Mouse (Mus musculus): ENCODE data around the gene Fthl17f. TPM values are rescaled to one million over a fixed set of nuclear protein-coding genes. Genes with fewer than 3 reads are reported as not detected.
"Not testable (repeated sequence)": the region's sequence is repeated elsewhere in the genome, so short reads cannot be mapped to it uniquely, and the experiment has no call there.

The Fthl17f gene
- polyA plus RNA-seq (2012) = not detected in 2 replicates

- H3K4me3 ChIP-seq (replicated peaks); H3K27me3 ChIP-seq (ENCODE audit: control insufficient read depth); H3K4me1 ChIP-seq (ENCODE audit: control insufficient read depth); H3K36me3 ChIP-seq (ENCODE audit: control insufficient read depth): not testable (repeated sequence)
- H3K9me3 ChIP-seq (ENCODE audit: control insufficient read depth, low read length) = peaks cover 12% of the 10 kb centered on the region
These were observed at the start of gene Fthl17f for GRCm38 (mm10) chrX:9062715-9063114. Gene Fthl17f, plus strand, starts transcription at chrX:9063015.

- TF ChIP-seq TAL1 (IDR thresholded peaks at IDR 0.05; ENCODE audit: low read length) (no peak), GATA1 (IDR thresholded peaks at IDR 0.05; ENCODE audit: low read length) (no peak)
- Histone ChIP-seq H3K27me3 (ENCODE audit: control insufficient read depth) (no peaks in the 10 kb centered on the region), H3K4me1 (ENCODE audit: control insufficient read depth) (no peaks in the 10 kb centered on the region), H3K9me3 (ENCODE audit: control insufficient read depth, low read length) (no peaks in the 10 kb centered on the region), H3K36me3 (ENCODE audit: control insufficient read depth) (no peaks in the 10 kb centered on the region), H3K4me3 (replicated peaks) (no peak overlapping the region)
These were observed 46.7 kb upstream of the Fthl17f start for GRCm38 (mm10) chrX:9016079-9016478.

GRCm38 (mm10) chrX:9019481-9019880 lies 43.3 kb upstream of the Fthl17f start:
- H3K36me3 ChIP-seq (ENCODE audit: control insufficient read depth) = no peaks in the 10 kb centered on the region
- H3K4me3 ChIP-seq (replicated peaks) = no peak overlapping the region
- H3K4me1 ChIP-seq (ENCODE audit: control insufficient read depth) = no peaks in the 10 kb centered on the region
- no peaks in the 10 kb centered on the region for H3K9me3 ChIP-seq (ENCODE audit: control insufficient read depth, low read length)
- H3K27me3 ChIP-seq (ENCODE audit: control insufficient read depth) = no peaks in the 10 kb centered on the region
- TF ChIP-seq TAL1 (IDR thresholded peaks at IDR 0.05; ENCODE audit: low read length) = no peak
- TF ChIP-seq GATA1 (IDR thresholded peaks at IDR 0.05; ENCODE audit: low read length) = no peak

GRCm38 (mm10) chrX:9033193-9033592 lies 29.6 kb upstream of the Fthl17f start, which contains the start of gene Fthl17e:
Gene Fthl17e, plus strand, starts transcription at chrX:9033493.
- not testable (repeated sequence) for H3K27me3 ChIP-seq (ENCODE audit: control insufficient read depth); H3K36me3 ChIP-seq (ENCODE audit: control insufficient read depth); H3K4me1 ChIP-seq (ENCODE audit: control insufficient read depth); H3K9me3 ChIP-seq (ENCODE audit: control insufficient read depth, low read length); H3K4me3 ChIP-seq (replicated peaks)

GRCm38 (mm10) chrX:9041611-9042010 lies 21.2 kb upstream of the Fthl17f start:
- not testable (repeated sequence) for H3K36me3 ChIP-seq (ENCODE audit: control insufficient read depth); H3K4me3 ChIP-seq (replicated peaks); H3K27me3 ChIP-seq (ENCODE audit: control insufficient read depth); H3K4me1 ChIP-seq (ENCODE audit: control insufficient read depth); H3K9me3 ChIP-seq (ENCODE audit: control insufficient read depth, low read length)

DNA sequence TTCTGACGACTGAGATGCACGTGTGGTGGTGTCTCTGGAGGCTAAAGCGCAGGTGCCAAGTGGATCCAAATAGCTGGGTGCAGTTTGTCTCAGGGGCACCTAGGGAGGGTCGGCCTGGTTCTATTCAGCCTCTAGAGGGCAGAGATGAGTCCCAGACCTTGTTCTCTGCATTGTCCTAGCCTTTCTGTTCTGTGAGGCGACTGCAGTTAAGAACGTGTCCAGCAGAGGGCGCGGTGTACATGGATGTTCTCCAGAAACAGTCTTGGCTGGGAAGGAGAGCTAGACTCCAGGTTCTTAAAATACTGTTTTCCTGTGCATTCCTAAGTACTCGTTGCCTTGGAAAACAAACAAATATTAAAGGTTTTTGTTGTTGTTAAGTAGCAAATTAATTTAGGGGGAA lies 1.9 kb upstream of the Fthl17f start:
- peaks cover 12% of the 10 kb centered on the region for H3K9me3 ChIP-seq (ENCODE audit: control insufficient read depth, low read length)
- not testable (repeated sequence) for H3K27me3 ChIP-seq (ENCODE audit: control insufficient read depth); H3K4me1 ChIP-seq (ENCODE audit: control insufficient read depth); H3K36me3 ChIP-seq (ENCODE audit: control insufficient read depth); H3K4me3 ChIP-seq (replicated peaks)

DNA sequence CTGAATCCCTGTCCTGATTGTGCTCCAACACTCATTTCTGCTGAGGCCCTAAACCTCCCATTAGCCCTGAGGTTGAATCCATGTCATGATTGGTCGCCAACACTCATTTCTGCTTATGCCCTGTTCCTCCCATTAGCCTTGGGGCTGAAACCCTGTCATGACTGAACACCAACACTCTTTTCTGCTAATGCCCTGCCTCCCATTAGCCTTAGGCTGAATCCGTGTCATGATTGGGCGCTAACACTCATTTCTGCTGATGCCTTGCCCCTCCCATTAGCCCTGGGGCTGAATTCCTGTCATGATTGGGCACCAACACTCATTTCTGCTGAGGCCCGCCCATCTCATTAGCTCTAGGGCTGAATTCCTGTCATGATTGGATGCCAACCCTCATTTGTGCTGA lies 714 bp upstream of the Fthl17f start:
- TF ChIP-seq TAL1 (IDR thresholded peaks at IDR 0.05; ENCODE audit: low read length) = no peak
- no peak for TF ChIP-seq GATA1 (IDR thresholded peaks at IDR 0.05; ENCODE audit: low read length)
- no peaks in the 10 kb centered on the region for H3K27me3 ChIP-seq (ENCODE audit: control insufficient read depth)
- peaks cover 12% of the 10 kb centered on the region for H3K9me3 ChIP-seq (ENCODE audit: control insufficient read depth, low read length)
- no peaks in the 10 kb centered on the region for H3K4me1 ChIP-seq (ENCODE audit: control insufficient read depth)
- no peaks in the 10 kb centered on the region for H3K36me3 ChIP-seq (ENCODE audit: control insufficient read depth)
- no peak overlapping the region for H3K4me3 ChIP-seq (replicated peaks)

DNA sequence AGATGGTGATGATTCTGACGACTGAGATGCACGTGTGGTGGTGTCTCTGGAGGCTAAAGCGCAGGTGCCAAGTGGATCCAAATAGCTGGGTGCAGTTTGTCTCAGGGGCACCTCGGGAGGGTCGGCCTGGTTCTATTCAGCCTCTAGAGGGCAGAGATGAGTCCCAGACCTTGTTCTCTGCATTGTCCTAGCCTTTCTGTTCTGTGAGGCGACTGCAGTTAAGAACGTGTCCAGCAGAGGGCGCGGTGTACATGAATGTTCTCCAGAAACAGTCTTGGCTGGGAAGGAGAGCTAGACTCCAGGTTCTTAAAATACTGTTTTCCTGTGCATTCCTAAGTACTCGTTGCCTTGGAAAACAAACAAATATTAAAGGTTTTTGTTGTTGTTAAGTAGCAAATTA lies 14.9 kb downstream of the Fthl17f start:
- H3K4me1 ChIP-seq (ENCODE audit: control insufficient read depth); H3K27me3 ChIP-seq (ENCODE audit: control insufficient read depth); H3K9me3 ChIP-seq (ENCODE audit: control insufficient read depth, low read length); H3K4me3 ChIP-seq (replicated peaks); H3K36me3 ChIP-seq (ENCODE audit: control insufficient read depth): not testable (repeated sequence)

DNA sequence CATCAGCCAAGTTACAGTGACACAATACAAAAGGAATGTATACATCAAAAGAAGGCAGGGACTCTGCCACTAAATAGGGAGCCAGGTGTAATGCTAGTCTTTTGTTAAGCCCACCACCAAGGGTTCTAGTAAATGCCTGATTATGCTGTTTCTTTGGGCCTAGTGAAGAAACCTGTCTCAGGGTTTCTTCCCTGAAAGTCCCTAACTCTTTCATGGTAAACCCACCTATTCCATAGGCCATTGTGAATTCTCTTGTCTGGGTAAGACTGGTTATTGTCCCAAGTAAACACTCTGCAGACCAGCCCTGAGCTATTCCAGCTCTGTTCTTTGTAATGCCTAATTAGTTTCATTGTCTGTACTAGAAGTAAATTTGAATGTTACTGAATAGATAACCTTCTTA lies 32.3 kb downstream of the Fthl17f start:
- H3K4me3 ChIP-seq (replicated peaks); H3K4me1 ChIP-seq (ENCODE audit: control insufficient read depth); H3K9me3 ChIP-seq (ENCODE audit: control insufficient read depth, low read length); H3K36me3 ChIP-seq (ENCODE audit: control insufficient read depth); H3K27me3 ChIP-seq (ENCODE audit: control insufficient read depth): not testable (repeated sequence)

DNA sequence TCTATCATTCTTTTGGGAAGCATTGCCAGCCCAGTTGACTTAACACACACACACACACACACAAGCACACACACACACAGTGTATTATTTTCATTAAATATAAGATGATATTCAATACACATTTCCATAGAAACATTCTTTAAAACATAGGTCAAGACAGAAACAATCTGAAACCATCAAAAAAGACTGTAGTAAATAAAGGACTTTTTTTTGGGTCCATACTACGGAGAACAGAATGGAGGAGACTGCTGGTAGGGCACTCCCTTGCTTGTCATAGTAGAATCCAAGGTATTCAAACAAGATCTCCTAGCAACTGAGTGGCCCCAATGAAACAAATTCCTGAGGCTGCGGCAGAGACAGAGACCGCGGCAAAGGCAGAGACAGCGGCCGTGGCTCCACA lies 41.4 kb downstream of the Fthl17f start, which contains the start of gene 4930402K13Rik:
TSS of gene 4930402K13Rik (plus strand) at position 301 of the 400 bp plus-strand sequence.
- no peaks in the 10 kb centered on the region for H3K36me3 ChIP-seq (ENCODE audit: control insufficient read depth)
- TF ChIP-seq GATA1 (IDR thresholded peaks at IDR 0.05; ENCODE audit: low read length) (no peak), TAL1 (IDR thresholded peaks at IDR 0.05; ENCODE audit: low read length) (no peak)
- H3K27me3 ChIP-seq (ENCODE audit: control insufficient read depth) = no peaks in the 10 kb centered on the region
- H3K9me3 ChIP-seq (ENCODE audit: control insufficient read depth, low read length) = no peaks in the 10 kb centered on the region
- H3K4me1 ChIP-seq (ENCODE audit: control insufficient read depth) = no peaks in the 10 kb centered on the region
- no peak within 1 kb of the TSS for H3K4me3 ChIP-seq (replicated peaks)

DNA sequence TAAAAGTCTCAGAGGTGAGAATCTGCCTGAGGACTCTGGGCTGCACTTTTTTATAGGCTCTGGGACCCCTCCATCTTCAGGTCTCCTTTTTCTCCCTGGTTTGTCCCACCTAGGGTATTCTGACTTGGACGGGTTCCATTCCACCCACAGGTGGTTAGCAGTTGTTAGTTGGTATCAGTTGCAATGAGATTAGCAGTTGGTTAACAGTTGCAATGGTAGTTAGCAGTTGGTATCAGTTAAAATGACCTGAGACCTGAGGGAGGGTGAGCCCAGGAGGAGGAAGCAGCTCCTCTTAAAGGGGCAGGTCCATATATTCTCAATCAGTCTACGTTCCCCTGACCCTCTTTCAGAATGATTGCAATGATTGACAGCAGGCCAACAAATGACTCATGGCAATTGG lies 47.6 kb downstream of the Fthl17f start:
- no peak overlapping the region for H3K4me3 ChIP-seq (replicated peaks)
- H3K36me3 ChIP-seq (ENCODE audit: control insufficient read depth) = no peaks in the 10 kb centered on the region
- H3K27me3 ChIP-seq (ENCODE audit: control insufficient read depth) = no peaks in the 10 kb centered on the region
- H3K9me3 ChIP-seq (ENCODE audit: control insufficient read depth, low read length) = no peaks in the 10 kb centered on the region
- no peaks in the 10 kb centered on the region for H3K4me1 ChIP-seq (ENCODE audit: control insufficient read depth)
- TF ChIP-seq TAL1 (IDR thresholded peaks at IDR 0.05; ENCODE audit: low read length) (no peak), GATA1 (IDR thresholded peaks at IDR 0.05; ENCODE audit: low read length) (no peak)

Other genes with a start within 250 kb of the Fthl17f start
- gene Gm6592, start 219.0 kb upstream of the Fthl17f start, polyA plus RNA-seq (2012) = not detected in 2 replicates
- not detected in 2 replicates for gene Gm5751, start 188.8 kb upstream of the Fthl17f start, polyA plus RNA-seq (2012)
- gene B630019K06Rik, start 170.6 kb upstream of the Fthl17f start, polyA plus RNA-seq (2012) = not detected in 2 replicates
- not detected in 2 replicates for gene Fthl17b, start 100.0 kb upstream of the Fthl17f start, polyA plus RNA-seq (2012)
- gene Fthl17c, start 86.5 kb upstream of the Fthl17f start, polyA plus RNA-seq (2012) = not detected in 2 replicates
- not detected in 2 replicates for gene Fthl17d, start 76.3 kb upstream of the Fthl17f start, polyA plus RNA-seq (2012)
- gene Fthl17e, start 29.5 kb upstream of the Fthl17f start, polyA plus RNA-seq (2012) = not detected in 2 replicates
- not detected in 2 replicates for gene 4930402K13Rik, start 41.5 kb downstream of the Fthl17f start, polyA plus RNA-seq (2012)
- not detected in 2 replicates for gene Lancl3, start 136.9 kb downstream of the Fthl17f start, polyA plus RNA-seq (2012)
- gene Gm14862, start 193.9 kb downstream of the Fthl17f start, polyA plus RNA-seq (2012) = 0.08 and 0.10 TPM in 2 replicates
- 1.8 and 2.3 TPM in 2 replicates for gene Xk, start 209.7 kb downstream of the Fthl17f start, polyA plus RNA-seq (2012)
- gene H2al1m, start 220.7 kb downstream of the Fthl17f start, polyA plus RNA-seq (2012) = 0.25 and 0.67 TPM in 2 replicates